Mouse (Mus musculus) stomach, postnatal 0 days (tissue): ENCODE measurements around the gene Mgll. TPM values are rescaled to one million over a fixed set of nuclear protein-coding genes. Genes with fewer than 3 reads are reported as not detected.

Source experiments
- ATAC-seq: fragments of 200-750 bp; cut with Nextera tagmentation; 2 replicates; pipeline ENCODE4 v1.8.0; 2017; ENCODE audit not compliant: low FRiP score, low TSS enrichment
- DNase-seq: peaks from one replicate; pipeline ENCODE4 v3.0.0-alpha.2; 2016; ENCODE audit warnings: low spot score
- H3K27ac ChIP-seq: fragments of 300-500 bp; sonication (generic); replicated peaks from 2 replicates; pipeline ENCODE4 v1.5.1; 2014; ENCODE audit warnings: mild to moderate bottlenecking, control low read depth
- H3K27me3 ChIP-seq: fragments of 300-500 bp; sonication (generic); 2 replicates; pipeline ENCODE4 v1.6.1; 2014; ENCODE audit warnings: low read length; ENCODE audit not compliant: control insufficient read depth, insufficient read depth
- H3K36me3 ChIP-seq: fragments of 300-500 bp; sonication (generic); 2 replicates; pipeline ENCODE4 v1.6.1; 2014; ENCODE audit warnings: low read length, mixed read lengths; ENCODE audit not compliant: control insufficient read depth, insufficient read depth
- H3K4me1 ChIP-seq: fragments of 300-500 bp; sonication (generic); replicated peaks from 2 replicates; pipeline ENCODE4 v1.6.1; 2014; ENCODE audit warnings: antibody characterized with exemption; ENCODE audit not compliant: control insufficient read depth, insufficient read depth
- H3K4me2 ChIP-seq: fragments of 300-500 bp; sonication (generic); replicated peaks from 2 replicates; pipeline ENCODE4 v1.6.1; 2014; ENCODE audit warnings: low read depth, mild to moderate bottlenecking, control low read depth, moderate library complexity
- H3K4me3 ChIP-seq: fragments of 300-500 bp; sonication (generic); 2 replicates; pipeline ENCODE4 v1.5.1; 2014; ENCODE audit warnings: low read depth, low read length, control low read depth
- H3K9ac ChIP-seq: fragments of 300-500 bp; sonication (generic); 2 replicates; pipeline ENCODE4 v1.6.1; 2014; ENCODE audit warnings: mild to moderate bottlenecking, low read length, control low read depth, mixed read lengths
- H3K9me3 ChIP-seq: fragments of 300-500 bp; sonication (generic); 2 replicates; pipeline ENCODE4 v1.6.1; 2016; ENCODE audit warnings: low read length; ENCODE audit not compliant: control insufficient read depth
- CTCF ChIP-seq: IDR thresholded peaks from 2 replicates; pipeline ENCODE4 v1.5.1; 2016; ENCODE audit warnings: antibody characterized with exemption, low read depth, mild to moderate bottlenecking, moderate library complexity
- EP300 ChIP-seq: optimal IDR thresholded peaks from 2 replicates; pipeline ENCODE3; 2016; ENCODE audit warnings: antibody characterized with exemption
- WGBS: fragments of 180-500 bp; shearing (Covaris S2); extraction: QIAGEN DNeasy Blood & Tissue Kit; methylation state at CpG from one replicate; pipeline ENCODE4 v1.1.7; 2014; 5-methylcytosine and 5-hydroxymethylcytosine counted together
- polyA plus RNA-seq: library from polyadenylated mRNA; unstranded; fragments of >200 nt; fragmentation: Nextera tagmentation; extraction: Ambion mirVana; gene quantifications from 2 replicates; pipeline ENCODE4 v1.2.1, GENCODE M21; 2015

Mgll gene
- polyA plus RNA-seq, 1 experiment from 2014 or later, result 117 TPM

DNA sequence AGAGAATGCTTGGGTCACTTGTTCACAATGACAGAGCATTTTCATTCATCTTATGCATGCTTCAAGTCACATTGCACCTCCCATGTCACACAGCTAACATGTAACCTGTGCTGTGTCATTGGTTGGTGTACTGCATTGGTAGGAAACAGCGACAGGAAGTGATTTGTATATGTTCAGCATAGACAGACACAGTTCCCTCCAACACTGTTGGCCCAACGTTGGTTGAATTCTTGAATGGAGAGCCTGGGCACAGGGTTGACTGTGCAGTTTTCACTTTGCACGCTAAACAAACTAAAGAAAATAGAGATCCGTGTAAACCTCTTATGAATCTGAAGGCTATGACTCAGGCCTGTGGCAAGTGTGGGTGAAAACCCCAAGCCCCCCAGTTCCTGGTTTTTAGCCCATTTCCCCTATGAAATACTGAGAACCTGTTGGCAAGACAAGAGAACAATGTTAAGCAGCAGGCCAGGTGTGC is 10.0 kb upstream of the Mgll start:
- 73% methylated on average over 4 of the region's 4 CpGs for WGBS

DNA sequence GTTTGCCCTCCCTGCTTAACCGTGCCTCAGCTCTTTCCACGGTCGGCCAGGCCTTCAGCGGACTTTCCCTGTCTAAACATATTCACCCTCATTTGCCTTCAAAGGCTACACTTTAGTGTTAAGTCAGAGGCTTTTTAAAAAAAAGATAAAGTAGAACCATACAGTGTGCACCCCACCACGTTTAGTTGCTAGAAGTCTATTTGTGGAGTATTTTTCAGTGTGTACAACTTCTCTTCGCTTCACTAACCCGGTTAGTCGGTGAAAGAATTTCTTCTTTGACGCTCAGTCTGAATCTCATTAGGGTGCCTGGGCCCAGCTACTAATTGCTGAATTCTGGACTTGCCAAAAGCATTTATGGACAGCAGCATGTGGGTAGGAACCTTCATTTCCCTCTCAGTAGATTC is 8.8 kb upstream of the Mgll start:
- WGBS, result 70% methylated on average over 9 of the region's 9 CpGs
- no peak overlapping the region for H3K4me2 ChIP-seq
- H3K4me1 ChIP-seq, result no peaks in the 10 kb centered on the region
- no peaks in the 10 kb centered on the region for H3K9me3 ChIP-seq
- H3K27ac ChIP-seq, result no peak overlapping the region
- ATAC-seq (no peak), DNase-seq (no peak)
- no peaks in the 10 kb centered on the region for H3K27me3 ChIP-seq
- no peak overlapping the region for H3K9ac ChIP-seq
- H3K36me3 ChIP-seq, result no peaks in the 10 kb centered on the region
- no peak overlapping the region for H3K4me3 ChIP-seq
- no peak for TF ChIP-seq EP300

More for the DNA sequence above, 10.0 kb upstream of the Mgll start:
- DNase-seq, result no peak
- no peak overlapping the region for H3K4me3 ChIP-seq
- no peak for ATAC-seq
- no peaks in the 10 kb centered on the region for H3K27me3 ChIP-seq
- no peak for TF ChIP-seq CTCF
- no peak for TF ChIP-seq EP300
- H3K4me1 ChIP-seq, result no peaks in the 10 kb centered on the region
- H3K9ac ChIP-seq, result no peak overlapping the region
- no peak overlapping the region for H3K27ac ChIP-seq
- H3K4me2 ChIP-seq, result no peak overlapping the region
- H3K9me3 ChIP-seq, result no peaks in the 10 kb centered on the region
- no peaks in the 10 kb centered on the region for H3K36me3 ChIP-seq

DNA sequence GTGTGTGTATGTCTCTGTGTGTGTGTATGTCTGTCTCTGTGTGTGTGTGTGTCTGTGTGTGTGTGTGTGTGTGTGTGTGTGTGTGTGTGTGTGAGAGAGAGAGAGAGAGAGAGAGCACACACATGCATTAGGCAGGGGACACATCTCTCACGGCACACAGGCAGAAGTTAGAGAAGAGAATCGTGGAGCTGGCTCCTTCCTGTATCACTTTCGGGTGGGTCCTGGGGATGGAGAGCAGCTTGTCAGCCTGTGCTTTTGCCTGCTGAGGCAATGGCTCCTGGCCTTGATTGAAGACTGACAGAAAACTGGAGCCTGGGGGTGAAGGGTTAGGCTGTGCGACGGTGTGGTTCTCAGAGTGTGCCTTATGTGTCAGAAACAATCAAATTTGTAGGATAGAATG is 8.2 kb upstream of the Mgll start:
- H3K27ac ChIP-seq, result no peak overlapping the region
- no peaks in the 10 kb centered on the region for H3K9me3 ChIP-seq
- H3K4me3 ChIP-seq, result no peak overlapping the region
- ATAC-seq (no peak), DNase-seq (no peak)
- H3K4me1 ChIP-seq, result no peaks in the 10 kb centered on the region
- H3K36me3 ChIP-seq, result no peaks in the 10 kb centered on the region
- no peak for TF ChIP-seq CTCF
- no peak for TF ChIP-seq EP300
- no peaks in the 10 kb centered on the region for H3K27me3 ChIP-seq
- H3K4me2 ChIP-seq, result no peak overlapping the region
- WGBS, result 69% methylated on average over 5 of the region's 5 CpGs
- H3K9ac ChIP-seq, result no peak overlapping the region

DNA sequence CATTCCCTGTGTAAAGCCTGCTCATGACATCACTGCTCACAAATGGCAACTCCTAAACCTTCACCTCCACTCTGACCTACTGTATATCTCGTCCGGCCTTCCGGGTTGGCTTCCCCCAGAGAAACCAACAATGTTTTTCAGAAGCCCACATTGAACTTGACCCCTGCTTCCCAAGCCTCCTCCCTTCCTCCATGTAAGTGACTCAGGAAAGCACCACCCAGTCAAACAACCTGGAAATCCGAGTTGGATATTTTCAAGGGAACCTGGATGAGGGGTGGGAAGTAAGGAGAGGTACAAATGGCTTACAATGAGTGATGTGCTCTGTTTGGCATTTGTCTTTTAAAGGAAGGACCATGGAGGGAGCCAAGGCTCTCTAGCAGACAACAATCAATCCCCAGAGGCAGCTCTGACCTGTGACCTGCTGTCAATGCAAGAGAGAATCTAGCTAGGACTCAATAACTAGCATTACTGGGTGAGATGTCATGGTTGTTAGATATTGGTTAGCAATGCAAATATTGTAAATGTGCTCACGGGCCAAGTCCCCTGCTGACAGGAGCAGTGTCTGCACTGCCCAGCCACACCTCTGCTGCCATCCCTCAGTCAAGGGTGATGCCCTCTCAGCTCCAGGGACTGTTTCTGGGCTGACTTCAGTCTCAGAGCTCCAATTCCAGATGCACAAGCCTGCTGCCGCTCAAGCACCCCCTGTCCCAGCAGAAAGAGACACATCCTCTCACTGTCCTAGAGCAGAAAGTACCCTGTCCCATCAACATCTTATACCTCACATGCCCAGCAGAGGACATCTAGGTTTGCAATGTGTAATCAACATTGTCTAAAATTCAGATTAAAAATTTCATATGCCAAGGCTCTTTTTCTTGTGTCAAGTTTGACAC is 6.8 kb upstream of the Mgll start:
- peak; percentile 81 for ATAC-seq
- no peak overlapping the region for H3K4me2 ChIP-seq
- no peak for DNase-seq

DNA sequence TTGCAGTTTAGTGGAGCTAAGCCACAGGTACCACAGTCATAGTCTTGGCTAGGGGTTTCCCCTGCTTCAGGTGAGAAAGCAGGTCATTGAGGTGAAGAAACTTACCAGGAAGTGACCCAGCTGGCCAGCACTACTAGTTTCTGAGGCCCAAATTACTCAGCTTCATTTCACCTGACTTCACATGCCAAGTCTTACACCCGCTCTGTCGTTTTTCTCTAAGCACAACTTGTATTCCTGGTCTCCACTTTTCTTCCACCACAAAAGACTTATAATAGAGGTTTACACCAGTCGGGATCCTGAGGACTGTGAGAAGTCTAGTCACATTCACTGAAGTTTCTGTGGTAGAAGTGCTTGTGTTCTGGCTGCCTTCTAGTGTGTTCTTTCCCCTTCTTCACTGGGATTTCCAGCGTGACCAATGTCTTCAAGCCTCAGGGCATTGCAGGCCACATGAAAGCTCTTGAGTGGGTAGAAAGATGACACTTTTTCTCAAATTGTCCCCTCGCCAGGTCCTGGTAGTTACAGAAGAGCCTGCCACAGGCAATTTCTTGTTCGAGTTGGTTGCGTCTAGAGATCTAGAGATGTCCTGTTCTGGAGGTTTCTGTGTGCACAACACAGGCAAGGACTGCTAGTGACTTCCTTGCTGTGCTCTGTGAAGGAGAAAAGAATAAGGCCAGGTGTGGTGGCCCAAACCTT is 6.0 kb upstream of the Mgll start:
- no peak overlapping the region for H3K4me2 ChIP-seq
- no peak for DNase-seq
- H3K4me1 ChIP-seq, result no peaks in the 10 kb centered on the region
- H3K27me3 ChIP-seq, result no peaks in the 10 kb centered on the region
- H3K27ac ChIP-seq, result no peak overlapping the region
- TF ChIP-seq EP300, result no peak
- TF ChIP-seq CTCF, result no peak
- H3K9ac ChIP-seq, result no peak overlapping the region
- H3K36me3 ChIP-seq, result no peaks in the 10 kb centered on the region
- ATAC-seq, result no peak
- 85% methylated on average over 7 of the region's 7 CpGs for WGBS
- no peak overlapping the region for H3K4me3 ChIP-seq
- no peaks in the 10 kb centered on the region for H3K9me3 ChIP-seq

More for the DNA sequence above, 6.8 kb upstream of the Mgll start:
- no peaks in the 10 kb centered on the region for H3K36me3 ChIP-seq
- H3K9ac ChIP-seq, result no peak overlapping the region
- TF ChIP-seq EP300 (no peak), CTCF (no peak)
- WGBS, result 75% methylated on average over 6 of the region's 6 CpGs
- H3K4me3 ChIP-seq, result no peak overlapping the region
- H3K27ac ChIP-seq, result no peak overlapping the region
- no peaks in the 10 kb centered on the region for H3K4me1 ChIP-seq
- H3K27me3 ChIP-seq, result no peaks in the 10 kb centered on the region
- no peaks in the 10 kb centered on the region for H3K9me3 ChIP-seq

DNA sequence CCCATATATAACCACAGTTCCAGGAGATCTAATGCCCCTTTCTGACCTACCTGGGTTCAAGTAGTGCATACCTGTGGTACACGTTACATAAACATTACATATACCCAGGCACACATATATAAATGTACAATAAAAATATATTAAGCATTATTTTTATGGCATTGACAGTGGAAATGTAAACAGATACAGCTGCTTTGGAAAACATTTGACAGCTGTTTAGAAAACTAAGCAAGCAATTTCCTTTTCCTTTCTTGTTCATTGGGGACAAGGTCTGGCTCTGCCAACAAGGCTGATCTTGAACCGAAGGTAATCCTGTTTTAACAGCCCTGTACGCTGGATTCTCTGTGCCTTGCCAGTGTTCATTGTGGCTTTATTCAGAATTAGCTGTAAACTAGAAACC is 3.2 kb upstream of the Mgll start:
- TF ChIP-seq CTCF (no peak), EP300 (no peak)
- no peak for DNase-seq

More for the DNA sequence above, 3.2 kb upstream of the Mgll start:
- 46% methylated on average over 3 of the region's 3 CpGs for WGBS
- Histone ChIP-seq H3K27ac (no peak overlapping the region), H3K9me3 (no peaks in the 10 kb centered on the region), H3K4me1 (0 out of 2 replicates have a peak, but pooled peaks cover 2% of the 10 kb centered on the region), H3K4me2 (no peak overlapping the region), H3K4me3 (no peak overlapping the region), H3K27me3 (no peaks in the 10 kb centered on the region), H3K36me3 (no peaks in the 10 kb centered on the region), H3K9ac (no peak overlapping the region)
- no peak for ATAC-seq
